Mouse (Mus musculus) limb, embryonic 14.5 days (tissue): Measurements from ENCODE around the gene Ky. TPM values are rescaled to one million over a fixed set of nuclear protein-coding genes. Genes with fewer than 3 reads are reported as not detected.

Experiments
- ATAC-seq: fragments of 200-750 bp; cut with Nextera tagmentation; 2 replicates; pipeline ENCODE4 v1.8.0; 2017; ENCODE audit warnings: low read depth, moderate number of reproducible peaks, moderate TSS enrichment; ENCODE audit not compliant: low FRiP score
- DNase-seq: peaks from one replicate; pipeline ENCODE4 v3.0.0-alpha.2; 2015; ENCODE audit warnings: low spot score
- H3K27ac ChIP-seq: fragments of 300-500 bp; sonication (generic); replicated peaks from 2 replicates; pipeline ENCODE4 v1.5.1; 2014; ENCODE audit warnings: low read depth, mild to moderate bottlenecking, low read length, moderate library complexity, mixed read lengths
- H3K27me3 ChIP-seq: fragments of 300-500 bp; sonication (generic); 2 replicates; pipeline ENCODE4 v1.6.1; 2014; ENCODE audit warnings: low read length, mixed read lengths; ENCODE audit not compliant: control insufficient read depth, insufficient read depth
- H3K36me3 ChIP-seq: fragments of 300-500 bp; sonication (generic); 2 replicates; pipeline ENCODE4 v1.6.1; 2014; ENCODE audit warnings: mild to moderate bottlenecking, low read length, moderate library complexity, mixed read lengths; ENCODE audit not compliant: control insufficient read depth, insufficient read depth
- H3K4me1 ChIP-seq: fragments of 300-500 bp; sonication (generic); 2 replicates; pipeline ENCODE4 v1.6.1; 2014; ENCODE audit warnings: antibody characterized with exemption, low read length, mixed read lengths; ENCODE audit not compliant: control insufficient read depth, insufficient read depth
- H3K4me2 ChIP-seq: fragments of 300-500 bp; sonication (generic); replicated peaks from 2 replicates; pipeline ENCODE4 v1.6.1; 2014; ENCODE audit warnings: low read depth, mild to moderate bottlenecking, low read length, moderate library complexity; ENCODE audit not compliant: severe bottlenecking
- H3K4me3 ChIP-seq: fragments of 300-500 bp; sonication (generic); replicated peaks from 2 replicates; pipeline ENCODE4 v1.5.1; 2014; ENCODE audit warnings: low read length
- H3K9ac ChIP-seq: fragments of 300-500 bp; sonication (generic); 2 replicates; pipeline ENCODE4 v1.6.1; 2014; ENCODE audit warnings: mild to moderate bottlenecking, low read depth, low read length, moderate library complexity; ENCODE audit not compliant: severe bottlenecking
- H3K9me3 ChIP-seq: fragments of 300-500 bp; sonication (generic); 2 replicates; pipeline ENCODE4 v1.6.1; 2016; ENCODE audit warnings: low read length; ENCODE audit not compliant: control insufficient read depth
- POLR2A ChIP-seq: fragments of 200-500 bp; IDR thresholded peaks from 2 replicates; pipeline ENCODE4 v1.8.0; 2012; ENCODE audit warnings: inconsistent platforms, mild to moderate bottlenecking, moderate library complexity, borderline replicate concordance; ENCODE audit not compliant: insufficient read depth, insufficient read length; ENCODE audit errors: extremely low read depth
- WGBS: fragments of 180-500 bp; shearing (Covaris S2); extraction: QIAGEN DNeasy Blood & Tissue Kit; methylation state at CpG from one replicate; pipeline ENCODE4 v1.1.7; 2014; 5-methylcytosine and 5-hydroxymethylcytosine counted together
- polyA plus RNA-seq, 2 experiments: library from polyadenylated mRNA; depleted of rRNA in 1 of 2; stranded (reverse) in 1 of 2; unstranded in 1 of 2; fragments of >200 nt; fragmentation: Nextera tagmentation in 1 of 2; extraction: Ambion mirVana in 1 of 2; gene quantifications; 2 replicates each; pipeline versions ENCODE4 v1.2.1 to v1.2.3; 2012 to 2014

Ky gene
- polyA plus RNA-seq, 2 experiments: 1.2 to 3.2 TPM

GRCm38 (mm10) chr9:102477767-102478450, 27.6 kb upstream of the Ky start:
- no peaks in the 10 kb centered on the region for H3K36me3 ChIP-seq
- no peaks in the 10 kb centered on the region for H3K27me3 ChIP-seq
- ATAC-seq (no peak), DNase-seq (no peak)
- no peak overlapping the region for H3K4me2 ChIP-seq
- H3K9ac ChIP-seq: no peak overlapping the region
- no peak overlapping the region for H3K4me3 ChIP-seq
- no peak for TF ChIP-seq POLR2A
- no peaks in the 10 kb centered on the region for H3K4me1 ChIP-seq
- H3K27ac ChIP-seq: no peak overlapping the region
- H3K9me3 ChIP-seq: no peaks in the 10 kb centered on the region
- WGBS: 79% methylated on average over 6 of the region's 6 CpGs

- H3K27me3 ChIP-seq: no peaks in the 10 kb centered on the region
- H3K9ac ChIP-seq: no peak overlapping the region
- DNase-seq: no peak
- no peak overlapping the region for H3K4me3 ChIP-seq
- no peaks in the 10 kb centered on the region for H3K4me1 ChIP-seq
- TF ChIP-seq POLR2A: no peak
- no peak overlapping the region for H3K4me2 ChIP-seq
- H3K27ac ChIP-seq: no peak overlapping the region
- 88% methylated on average over 3 of the region's 3 CpGs for WGBS
- ATAC-seq: no peak
- no peaks in the 10 kb centered on the region for H3K36me3 ChIP-seq
- H3K9me3 ChIP-seq: no peaks in the 10 kb centered on the region
Measured at GRCm38 (mm10) chr9:102478451-102478835, 27.1 kb upstream of the Ky start.

GRCm38 (mm10) chr9:102479022-102479421, 26.5 kb upstream of the Ky start:
- Histone ChIP-seq H3K4me1 (no peaks in the 10 kb centered on the region), H3K4me3 (no peak overlapping the region), H3K27ac (no peak overlapping the region), H3K9ac (no peak overlapping the region), H3K27me3 (no peaks in the 10 kb centered on the region), H3K9me3 (no peaks in the 10 kb centered on the region), H3K36me3 (no peaks in the 10 kb centered on the region), H3K4me2 (no peak overlapping the region)
- WGBS: 46% methylated on average over 9 of the region's 9 CpGs
- DNase-seq (no peak), ATAC-seq (no peak)
- TF ChIP-seq POLR2A: no peak

- WGBS: 39% methylated on average over 12 of the region's 12 CpGs
- Histone ChIP-seq H3K9me3 (no peaks in the 10 kb centered on the region; the same call in 1 of the 2 replicates), H3K4me1 (no peaks in the 10 kb centered on the region), H3K36me3 (no peaks in the 10 kb centered on the region), H3K4me2 (no peak overlapping the region), H3K27me3 (no peaks in the 10 kb centered on the region), H3K4me3 (no peak overlapping the region), H3K27ac (no peak overlapping the region), H3K9ac (no peak overlapping the region)
- ATAC-seq: no peak
- TF ChIP-seq POLR2A: no peak
- no peak for DNase-seq
Measured at GRCm38 (mm10) chr9:102492031-102492795, 13.3 kb upstream of the Ky start.

GRCm38 (mm10) chr9:102493044-102493443, 12.5 kb upstream of the Ky start:
- no peak overlapping the region for H3K4me3 ChIP-seq
- H3K27ac ChIP-seq: no peak overlapping the region
- no peak for ATAC-seq
- H3K36me3 ChIP-seq: no peaks in the 10 kb centered on the region
- no peaks in the 10 kb centered on the region; the same call in 1 of the 2 replicates for H3K9me3 ChIP-seq
- H3K4me2 ChIP-seq: no peak overlapping the region
- no peak overlapping the region for H3K9ac ChIP-seq
- no peak for DNase-seq
- WGBS: 27% methylated on average over 4 of the region's 4 CpGs
- no peaks in the 10 kb centered on the region for H3K4me1 ChIP-seq
- TF ChIP-seq POLR2A: no peak
- H3K27me3 ChIP-seq: no peaks in the 10 kb centered on the region
